Mouse (Mus musculus): ENCODE results near the gene Nfia. TPM values are rescaled to one million over a fixed set of nuclear protein-coding genes. Genes with fewer than 3 reads are reported as not detected.

The Nfia gene
- total RNA-seq, 2 experiments from 2014 or later = 104 to 117 TPM

- DNase-seq (ENCODE audit: extremely low spot score in 1 of 2, low spot score in 1 of 2) = no peak
Measured at GRCm38 (mm10) chr4:97780666-97781435, 8.3 kb downstream of the Nfia start.

DNA sequence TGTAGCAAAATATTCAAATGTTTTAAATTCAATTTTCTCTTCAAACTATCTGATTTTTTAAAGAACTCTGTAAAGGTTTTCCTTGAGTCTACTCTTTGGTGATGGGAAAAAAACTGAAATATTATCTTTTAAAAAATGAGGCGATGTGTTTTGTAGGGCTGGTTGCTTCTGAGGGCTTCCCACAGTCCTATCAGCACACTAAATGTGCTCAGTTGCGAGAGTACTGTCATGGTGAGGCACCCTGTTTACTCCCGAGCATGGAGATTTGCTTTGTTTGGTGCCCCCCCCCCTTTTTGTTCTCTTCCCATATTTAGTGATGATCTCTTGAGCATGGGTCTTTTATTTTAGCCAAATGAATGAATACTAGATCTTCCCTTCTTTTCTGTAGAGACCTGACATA, 9.5 kb downstream of the Nfia start:
- no peak for DNase-seq (ENCODE audit: extremely low spot score in 1 of 2, low spot score in 1 of 2)

DNA sequence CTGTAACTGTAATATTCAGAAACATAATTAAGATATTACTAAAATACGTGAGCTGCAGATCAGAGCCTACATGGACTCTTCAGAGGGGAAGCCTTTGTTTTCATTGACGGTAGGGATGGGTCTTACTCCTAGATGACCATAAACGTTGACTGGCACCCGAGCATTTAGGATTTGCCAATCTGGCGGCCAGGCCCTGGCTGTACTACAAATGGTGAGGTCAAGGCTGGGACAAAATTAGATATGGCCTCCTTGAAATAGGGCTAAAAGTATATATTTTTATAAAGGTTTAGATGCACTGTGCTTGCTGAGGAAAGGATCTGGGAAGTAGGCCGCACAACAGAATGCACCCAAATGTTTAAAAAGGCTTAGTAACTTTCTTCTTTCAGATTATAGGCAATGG, 10.0 kb downstream of the Nfia start:
- no peak for DNase-seq (ENCODE audit: extremely low spot score in 1 of 2, low spot score in 1 of 2)

DNA sequence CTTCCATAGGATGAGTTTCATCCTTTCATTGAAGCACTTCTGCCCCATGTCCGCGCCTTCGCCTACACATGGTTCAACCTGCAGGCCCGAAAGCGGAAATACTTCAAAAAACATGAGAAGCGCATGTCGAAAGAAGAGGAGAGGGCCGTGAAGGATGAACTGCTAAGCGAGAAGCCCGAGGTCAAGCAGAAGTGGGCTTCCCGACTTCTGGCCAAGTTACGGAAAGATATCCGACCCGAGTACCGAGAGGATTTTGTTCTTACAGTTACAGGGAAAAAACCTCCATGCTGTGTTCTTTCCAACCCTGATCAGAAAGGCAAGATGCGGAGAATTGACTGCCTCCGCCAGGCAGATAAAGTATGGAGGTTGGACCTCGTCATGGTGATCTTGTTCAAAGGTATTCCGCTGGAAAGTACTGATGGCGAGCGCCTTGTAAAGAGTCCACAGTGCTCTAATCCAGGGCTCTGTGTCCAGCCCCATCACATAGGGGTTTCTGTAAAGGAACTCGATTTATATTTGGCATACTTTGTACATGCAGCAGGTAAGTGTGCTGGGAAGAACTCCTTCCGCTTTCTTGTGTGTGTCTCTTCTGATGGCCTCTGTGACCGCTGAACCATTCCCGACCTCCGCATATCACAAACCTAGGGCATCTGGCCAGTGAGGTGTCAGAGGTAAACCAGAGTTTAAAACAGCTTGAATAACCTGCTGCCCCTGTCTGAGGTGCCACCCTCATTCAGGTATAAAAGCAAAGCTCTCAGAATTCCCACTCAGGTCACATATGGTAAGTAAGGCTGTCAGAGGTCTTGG, 10.7 kb downstream of the Nfia start:
- no peak for DNase-seq (ENCODE audit: extremely low spot score in 1 of 2, low spot score in 1 of 2)

DNA sequence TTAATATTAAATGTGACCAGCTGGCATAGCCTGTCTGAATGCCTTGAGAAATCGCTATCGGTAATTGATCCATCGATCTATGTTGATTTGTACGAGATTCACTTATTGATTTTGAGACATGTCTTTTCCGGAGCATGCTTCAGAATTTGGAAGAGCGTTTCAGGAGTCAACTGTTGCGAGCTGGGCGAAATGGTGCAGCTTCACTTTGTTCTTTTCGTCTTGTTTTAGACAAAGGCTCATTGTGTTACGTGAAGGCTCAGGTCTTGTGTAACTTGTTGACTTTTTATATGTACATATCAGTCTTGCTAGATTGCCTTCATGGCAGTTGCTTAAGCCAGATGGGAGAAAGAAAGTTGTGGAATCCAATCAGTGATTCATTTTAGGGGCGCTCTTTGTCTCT, 11.7 kb downstream of the Nfia start:
- DNase-seq (ENCODE audit: extremely low spot score in 1 of 2, low spot score in 1 of 2) = no peak

DNA sequence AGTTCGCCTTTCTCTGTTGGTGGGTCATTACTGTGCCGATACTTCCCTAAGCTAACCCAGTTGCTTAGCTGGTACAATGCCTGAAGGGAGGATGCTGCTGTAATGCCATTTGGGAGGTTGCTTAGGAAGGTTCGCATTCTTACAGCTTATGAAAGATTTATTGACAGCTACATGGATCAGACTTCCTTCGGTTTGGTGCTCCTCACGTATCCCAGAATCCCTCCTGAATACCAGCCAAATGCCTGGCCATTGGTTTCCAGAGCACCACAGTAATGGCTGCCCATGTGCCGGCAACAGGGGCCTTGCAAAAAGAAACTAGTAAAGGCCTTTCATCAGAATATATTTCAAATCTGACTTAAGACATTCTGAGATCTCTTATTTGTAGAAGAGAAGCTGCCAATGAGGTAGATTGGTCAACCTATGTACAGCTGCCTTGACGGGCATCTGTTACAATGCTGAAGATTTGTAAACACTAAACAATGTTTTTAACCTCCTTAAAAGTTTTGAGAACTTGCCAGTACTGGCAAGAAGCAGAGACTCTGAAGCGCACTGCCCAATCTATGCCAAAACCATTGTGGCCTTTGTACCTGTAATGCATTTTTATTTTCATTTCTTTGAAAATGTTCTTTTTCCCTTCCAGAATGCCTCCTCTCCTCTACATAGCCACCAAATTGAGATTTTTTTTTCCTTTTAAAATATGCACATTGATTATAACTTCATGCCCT, 13.2 kb downstream of the Nfia start:
- no peak for DNase-seq (ENCODE audit: extremely low spot score in 1 of 2, low spot score in 1 of 2)

DNA sequence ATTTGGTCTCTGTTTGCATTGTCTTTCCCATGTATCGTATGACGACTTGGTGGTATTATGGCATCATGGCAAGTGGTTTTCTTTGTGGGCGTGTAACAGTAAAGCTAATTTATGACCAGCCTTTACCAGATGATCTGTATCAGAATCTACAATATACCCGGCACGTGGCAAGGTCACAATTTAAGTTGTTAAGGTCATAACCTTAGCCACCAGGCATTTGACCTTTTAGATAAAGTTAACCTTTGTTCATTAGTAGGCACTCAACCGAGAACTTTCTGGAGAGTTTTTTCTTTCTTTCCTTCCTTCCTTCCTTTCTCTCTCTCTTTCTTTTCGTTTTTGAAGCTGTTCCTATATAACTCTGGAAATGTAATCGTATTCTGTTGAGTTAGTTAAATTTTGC, 14.0 kb downstream of the Nfia start:
- DNase-seq (ENCODE audit: extremely low spot score in 1 of 2, low spot score in 1 of 2) = no peak

- DNase-seq (ENCODE audit: extremely low spot score in 1 of 2, low spot score in 1 of 2) = no peak
Measured at GRCm38 (mm10) chr4:97787515-97787914, 15.0 kb downstream of the Nfia start.

GRCm38 (mm10) chr4:97788537-97788936, 16.0 kb downstream of the Nfia start:
- no peak for DNase-seq (ENCODE audit: extremely low spot score in 1 of 2, low spot score in 1 of 2)

- no peak for DNase-seq (ENCODE audit: extremely low spot score in 1 of 2, low spot score in 1 of 2)
Measured at GRCm38 (mm10) chr4:97793931-97794330, 21.4 kb downstream of the Nfia start.

- no peak for DNase-seq (ENCODE audit: extremely low spot score in 1 of 2, low spot score in 1 of 2)
Measured at GRCm38 (mm10) chr4:97794865-97795264, 22.3 kb downstream of the Nfia start.

DNA sequence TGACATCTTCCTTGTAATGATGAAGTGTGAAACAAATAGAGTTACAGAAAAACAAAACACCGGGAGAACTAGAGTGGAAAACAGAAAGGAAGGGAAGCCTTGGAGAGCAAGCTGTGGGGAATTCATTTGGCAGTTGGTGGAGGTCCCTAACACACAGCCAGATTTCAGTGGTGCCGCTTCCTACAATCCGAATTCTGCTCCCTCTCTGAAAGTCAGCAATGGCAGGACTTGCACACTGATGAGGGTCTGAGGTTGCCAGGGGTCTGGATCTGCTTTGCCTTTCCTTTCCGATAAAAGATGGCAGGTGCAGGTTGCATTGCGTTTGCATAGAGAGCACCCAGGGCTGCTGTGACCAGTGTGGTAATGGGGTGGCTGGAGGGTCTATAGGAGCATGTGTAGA, 23.4 kb downstream of the Nfia start:
- no peak for DNase-seq (ENCODE audit: extremely low spot score in 1 of 2, low spot score in 1 of 2)

DNA sequence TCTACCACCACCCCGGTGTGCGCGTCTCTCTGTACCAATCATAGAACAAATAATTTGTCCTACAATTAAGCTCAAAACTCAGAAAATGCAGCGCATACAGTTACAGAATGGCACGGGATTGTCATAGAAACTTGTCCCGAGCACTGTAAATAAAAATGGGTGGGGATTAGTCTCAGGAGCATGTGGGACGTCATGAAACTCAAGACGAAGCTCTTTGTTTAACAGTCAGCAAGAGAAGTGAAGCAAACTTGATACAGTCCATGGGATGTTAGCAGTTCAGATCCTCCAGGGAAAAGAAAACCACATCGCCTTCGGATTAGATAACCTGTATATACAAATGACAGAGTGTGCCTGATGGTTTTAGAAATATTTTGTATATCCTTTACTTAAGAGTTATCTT, 24.0 kb downstream of the Nfia start:
- no peak for DNase-seq (ENCODE audit: extremely low spot score in 1 of 2, low spot score in 1 of 2)

GRCm38 (mm10) chr4:97803791-97804190, 31.3 kb downstream of the Nfia start:
- no peak for DNase-seq (ENCODE audit: extremely low spot score in 1 of 2, low spot score in 1 of 2)

- DNase-seq (ENCODE audit: extremely low spot score in 1 of 2, low spot score in 1 of 2) = no peak
Measured at GRCm38 (mm10) chr4:97804638-97805037, 32.1 kb downstream of the Nfia start.

- no peak for DNase-seq (ENCODE audit: extremely low spot score in 1 of 2, low spot score in 1 of 2)
Measured at GRCm38 (mm10) chr4:97805255-97805654, 32.7 kb downstream of the Nfia start.

DNA sequence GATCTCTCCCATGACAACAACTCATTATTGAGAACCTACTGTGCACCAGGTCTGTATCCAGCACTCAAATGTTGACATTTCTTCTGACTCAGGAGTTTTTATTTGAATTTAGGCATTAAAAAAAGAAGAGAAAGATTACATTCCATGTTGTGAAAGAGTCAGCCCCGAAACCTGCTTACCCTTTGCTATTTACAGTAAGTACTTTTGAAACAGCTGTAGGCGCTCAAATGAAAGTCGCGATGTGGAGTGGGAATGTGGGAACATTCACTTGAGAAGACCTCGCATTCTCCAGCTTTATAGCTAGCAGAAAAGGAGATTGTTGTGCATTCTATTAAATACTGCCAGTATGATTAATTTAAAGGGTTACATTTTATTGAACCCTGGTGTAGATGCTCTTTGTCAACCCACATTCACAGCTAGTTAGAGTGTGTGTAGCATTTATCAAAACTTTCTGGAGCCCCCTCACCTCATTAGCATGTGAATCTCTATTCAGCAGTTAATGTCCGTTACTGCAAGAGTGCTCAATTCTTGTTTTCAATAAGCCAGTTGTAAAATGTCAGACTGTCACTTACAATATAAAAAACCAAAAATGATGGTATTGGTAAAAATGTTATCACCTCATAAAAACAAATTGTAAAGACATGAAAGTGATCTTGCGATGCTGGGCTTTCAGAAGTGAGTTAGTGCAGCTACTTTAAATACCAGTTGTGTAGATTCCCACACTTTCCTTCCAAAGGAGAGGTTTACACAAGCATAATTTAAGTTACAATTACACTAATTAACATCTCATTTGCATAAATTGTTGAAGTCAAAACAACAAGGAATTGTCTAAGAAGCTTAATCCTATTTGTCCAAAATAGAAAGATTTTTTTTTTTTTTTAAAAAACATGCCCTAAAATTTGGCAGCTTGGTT, 33.6 kb downstream of the Nfia start:
- DNase-seq (ENCODE audit: extremely low spot score in 1 of 2, low spot score in 1 of 2) = no peak

- no peak for DNase-seq (ENCODE audit: extremely low spot score in 1 of 2, low spot score in 1 of 2)
Measured at GRCm38 (mm10) chr4:97806924-97807323, 34.4 kb downstream of the Nfia start.

- DNase-seq (ENCODE audit: extremely low spot score in 1 of 2, low spot score in 1 of 2) = no peak
Measured at GRCm38 (mm10) chr4:97808885-97809284, 36.4 kb downstream of the Nfia start.

- no peak for DNase-seq (ENCODE audit: extremely low spot score in 1 of 2, low spot score in 1 of 2)
Measured at GRCm38 (mm10) chr4:97809582-97810295, 37.2 kb downstream of the Nfia start.

Data from layer of hippocampus, postnatal 25 days (tissue).